Mouse (Mus musculus) heart, adult 8-10 months (tissue): ENCODE data around the gene Vstm2a. TPM values are rescaled to one million over a fixed set of nuclear protein-coding genes. Genes with fewer than 3 reads are reported as not detected.

ENCODE experiments used
- DNase-seq: peaks from one replicate; pipeline ENCODE4 v3.0.0; 2022; ENCODE audit warnings: low spot score
- total RNA-seq, 4 experiments: library from RNA; stranded (reverse); gene quantifications; 2 replicates each; pipeline ENCODE4 v1.2.4; 2022

Vstm2a gene
- under 1 TPM; 0.08 to 0.17 (median 0.11) TPM for total RNA-seq

GRCm38 (mm10) chr11:16257473-16257921 is at the start of gene Vstm2a:
Gene Vstm2a (plus strand): TSS chr11:16257724.
- no peak for DNase-seq

- DNase-seq: no peak
Measured at GRCm38 (mm10) chr11:16257011-16257410, 513 bp upstream of the Vstm2a start.

GRCm38 (mm10) chr11:16258300-16258699 is 776 bp downstream of the Vstm2a start:
- DNase-seq: no peak

- no peak for DNase-seq
Measured at GRCm38 (mm10) chr11:16259876-16260275, 2.4 kb downstream of the Vstm2a start.

GRCm38 (mm10) chr11:16260764-16261578 is 3.4 kb downstream of the Vstm2a start:
- peak; percentile 11 for DNase-seq

- no peak for DNase-seq
Measured at GRCm38 (mm10) chr11:16268396-16268795, 10.9 kb downstream of the Vstm2a start.

- DNase-seq: no peak
Measured at GRCm38 (mm10) chr11:16290381-16290780, 32.9 kb downstream of the Vstm2a start.

- DNase-seq: no peak
Measured at GRCm38 (mm10) chr11:16292960-16293359, 35.4 kb downstream of the Vstm2a start.

GRCm38 (mm10) chr11:16296521-16296920 is 39.0 kb downstream of the Vstm2a start:
- DNase-seq: no peak

- DNase-seq: no peak
Measured at GRCm38 (mm10) chr11:16299492-16299891, 42.0 kb downstream of the Vstm2a start.

- DNase-seq: no peak
Measured at GRCm38 (mm10) chr11:16299960-16300359, 42.4 kb downstream of the Vstm2a start.

- DNase-seq: no peak
Measured at GRCm38 (mm10) chr11:16300709-16301108, 43.2 kb downstream of the Vstm2a start.

- DNase-seq: no peak
Measured at GRCm38 (mm10) chr11:16315097-16315496, 57.6 kb downstream of the Vstm2a start.

GRCm38 (mm10) chr11:16345179-16345578 is 87.7 kb downstream of the Vstm2a start:
- no peak for DNase-seq

- DNase-seq: no peak
Measured at GRCm38 (mm10) chr11:16345676-16346075, 88.2 kb downstream of the Vstm2a start.

- no peak for DNase-seq
Measured at GRCm38 (mm10) chr11:16351915-16352314, 94.4 kb downstream of the Vstm2a start.

- no peak for DNase-seq
Measured at GRCm38 (mm10) chr11:16354356-16354755, 96.8 kb downstream of the Vstm2a start.

- DNase-seq: no peak
Measured at GRCm38 (mm10) chr11:16366852-16367587, 109.5 kb downstream of the Vstm2a start.

- no peak for DNase-seq
Measured at GRCm38 (mm10) chr11:16403627-16404026, 146.1 kb downstream of the Vstm2a start.

GRCm38 (mm10) chr11:16411736-16412135 is 154.2 kb downstream of the Vstm2a start:
- no peak for DNase-seq

- peak; percentile 6 for DNase-seq
Measured at GRCm38 (mm10) chr11:16412609-16413008, 155.1 kb downstream of the Vstm2a start.

GRCm38 (mm10) chr11:16413077-16413644 is 155.6 kb downstream of the Vstm2a start:
- no peak for DNase-seq
